Mouse (Mus musculus): ENCODE measurements at regions not wholly inside any gene's neighbourhood (a gene's known extent, or its start where the extent isn't known, plus 50 kb on each side); places are given as distances from the start of the nearest gene placed in this dataset.

GRCm38 (mm10) chr3:47218587-47218986, 770.6 kb upstream of the Pabpc4l start:
- Histone ChIP-seq H3K27me3 (ENCODE audit: insufficient read depth, low read length) (no peaks in the 10 kb centered on the region), H3K4me1 (ENCODE audit: insufficient read depth, low read length) (no peaks in the 10 kb centered on the region), H3K27ac (ENCODE audit: low read depth, low read length) (no peak overlapping the region), H3K9me3 (ENCODE audit: low read length) (no peaks in the 10 kb centered on the region), H3K4me3 (ENCODE audit: low read depth, low read length) (no peak overlapping the region), H3K36me3 (ENCODE audit: insufficient read depth, low read length) (no peaks in the 10 kb centered on the region), H3K9ac (replicated peaks; ENCODE audit: low read length, poor library complexity, severe bottlenecking) (no peak overlapping the region), H3K4me2 (ENCODE audit: low read depth, low read length, poor library complexity, severe bottlenecking) (no peak overlapping the region)
- DNase-seq (ENCODE audit: low spot score) (no peak), ATAC-seq (ENCODE audit: low FRiP score) (no peak)
- TF ChIP-seq CTCF (IDR thresholded peaks at IDR 0.05) = no peak
- 37% methylated on average over 1 of the region's 1 CpGs for WGBS

- WGBS = 84% methylated on average over 2 of the region's 2 CpGs
- Histone ChIP-seq H3K9me3 (ENCODE audit: low read length) (no peaks in the 10 kb centered on the region), H3K27ac (ENCODE audit: low read depth, low read length) (no peak overlapping the region), H3K4me3 (ENCODE audit: low read depth, low read length) (no peak overlapping the region), H3K4me1 (ENCODE audit: insufficient read depth, low read length) (no peaks in the 10 kb centered on the region), H3K9ac (replicated peaks; ENCODE audit: low read length, poor library complexity, severe bottlenecking) (no peak overlapping the region), H3K4me2 (ENCODE audit: low read depth, low read length, poor library complexity, severe bottlenecking) (no peak overlapping the region), H3K36me3 (ENCODE audit: insufficient read depth, low read length) (no peaks in the 10 kb centered on the region), H3K27me3 (ENCODE audit: insufficient read depth, low read length) (no peaks in the 10 kb centered on the region)
- TF ChIP-seq CTCF (IDR thresholded peaks at IDR 0.05) = no peak
- ATAC-seq (ENCODE audit: low FRiP score) (no peak), DNase-seq (ENCODE audit: low spot score) (no peak)
These were observed 765.1 kb upstream of the Pabpc4l start for GRCm38 (mm10) chr3:47213141-47213540.

GRCm38 (mm10) chr3:47197584-47197983, 749.6 kb upstream of the Pabpc4l start:
- no peak for ATAC-seq (ENCODE audit: low FRiP score)
- DNase-seq (ENCODE audit: low spot score) = no peak
- H3K36me3 ChIP-seq (ENCODE audit: insufficient read depth, low read length) = no peaks in the 10 kb centered on the region
- H3K27me3 ChIP-seq (ENCODE audit: insufficient read depth, low read length) = no peaks in the 10 kb centered on the region
- H3K4me3 ChIP-seq (ENCODE audit: low read depth, low read length) = no peak overlapping the region
- no peak overlapping the region for H3K9ac ChIP-seq (replicated peaks; ENCODE audit: low read length, poor library complexity, severe bottlenecking)
- TF ChIP-seq CTCF (IDR thresholded peaks at IDR 0.05) = no peak
- no peaks in the 10 kb centered on the region for H3K4me1 ChIP-seq (ENCODE audit: insufficient read depth, low read length)
- no peak overlapping the region for H3K27ac ChIP-seq (ENCODE audit: low read depth, low read length)
- H3K4me2 ChIP-seq (ENCODE audit: low read depth, low read length, poor library complexity, severe bottlenecking) = no peak overlapping the region
- H3K9me3 ChIP-seq (ENCODE audit: low read length) = no peaks in the 10 kb centered on the region

- no peaks in the 10 kb centered on the region for H3K4me1 ChIP-seq (ENCODE audit: insufficient read depth, low read length)
- no peak for DNase-seq (ENCODE audit: low spot score)
- H3K27me3 ChIP-seq (ENCODE audit: insufficient read depth, low read length) = no peaks in the 10 kb centered on the region
- WGBS = 70% methylated on average over 3 of the region's 3 CpGs
- H3K9me3 ChIP-seq (ENCODE audit: low read length) = no peaks in the 10 kb centered on the region
- no peak for ATAC-seq (ENCODE audit: low FRiP score)
- no peak overlapping the region for H3K27ac ChIP-seq (ENCODE audit: low read depth, low read length)
- H3K9ac ChIP-seq (replicated peaks; ENCODE audit: low read length, poor library complexity, severe bottlenecking) = no peak overlapping the region
- no peak for TF ChIP-seq CTCF (IDR thresholded peaks at IDR 0.05)
- H3K36me3 ChIP-seq (ENCODE audit: insufficient read depth, low read length) = no peaks in the 10 kb centered on the region
- H3K4me3 ChIP-seq (ENCODE audit: low read depth, low read length) = no peak overlapping the region
- no peak overlapping the region for H3K4me2 ChIP-seq (ENCODE audit: low read depth, low read length, poor library complexity, severe bottlenecking)
These were observed 736.2 kb upstream of the Pabpc4l start for GRCm38 (mm10) chr3:47184226-47184625.

GRCm38 (mm10) chr3:47182762-47183161, 734.7 kb upstream of the Pabpc4l start:
- no peak overlapping the region for H3K9ac ChIP-seq (replicated peaks; ENCODE audit: low read length, poor library complexity, severe bottlenecking)
- ATAC-seq (ENCODE audit: low FRiP score) = no peak
- H3K27ac ChIP-seq (ENCODE audit: low read depth, low read length) = no peak overlapping the region
- H3K4me2 ChIP-seq (ENCODE audit: low read depth, low read length, poor library complexity, severe bottlenecking) = no peak overlapping the region
- no peak overlapping the region for H3K4me3 ChIP-seq (ENCODE audit: low read depth, low read length)
- H3K4me1 ChIP-seq (ENCODE audit: insufficient read depth, low read length) = no peaks in the 10 kb centered on the region
- no peaks in the 10 kb centered on the region for H3K27me3 ChIP-seq (ENCODE audit: insufficient read depth, low read length)
- H3K36me3 ChIP-seq (ENCODE audit: insufficient read depth, low read length) = no peaks in the 10 kb centered on the region
- 92% methylated on average over 2 of the region's 2 CpGs for WGBS
- no peak for TF ChIP-seq CTCF (IDR thresholded peaks at IDR 0.05)
- DNase-seq (ENCODE audit: low spot score) = no peak
- no peaks in the 10 kb centered on the region for H3K9me3 ChIP-seq (ENCODE audit: low read length)

GRCm38 (mm10) chr3:47180377-47180776, 732.4 kb upstream of the Pabpc4l start:
- H3K4me3 ChIP-seq (ENCODE audit: low read depth, low read length) = no peak overlapping the region
- no peaks in the 10 kb centered on the region for H3K4me1 ChIP-seq (ENCODE audit: insufficient read depth, low read length)
- ATAC-seq (ENCODE audit: low FRiP score) = no peak
- TF ChIP-seq CTCF (IDR thresholded peaks at IDR 0.05) = no peak
- no peaks in the 10 kb centered on the region for H3K36me3 ChIP-seq (ENCODE audit: insufficient read depth, low read length)
- no peaks in the 10 kb centered on the region for H3K27me3 ChIP-seq (ENCODE audit: insufficient read depth, low read length)
- DNase-seq (ENCODE audit: low spot score) = no peak
- no peak overlapping the region for H3K4me2 ChIP-seq (ENCODE audit: low read depth, low read length, poor library complexity, severe bottlenecking)
- H3K27ac ChIP-seq (ENCODE audit: low read depth, low read length) = no peak overlapping the region
- H3K9ac ChIP-seq (replicated peaks; ENCODE audit: low read length, poor library complexity, severe bottlenecking) = no peak overlapping the region
- H3K9me3 ChIP-seq (ENCODE audit: low read length) = no peaks in the 10 kb centered on the region
- WGBS = 86% methylated on average over 1 of the region's 1 CpGs

Measured in midbrain, postnatal 0 days (tissue).